Mouse (Mus musculus) myocyte (in vitro differentiated cells): ENCODE measurements around the gene Cenpm. TPM values are rescaled to one million over a fixed set of nuclear protein-coding genes. Genes with fewer than 3 reads are reported as not detected.

Source experiments
- H3K27me3 ChIP-seq: one replicate; pipeline ENCODE4 v1.6.1; 2011; ENCODE audit not compliant: control insufficient read depth, insufficient read depth, insufficient read length
- H3K36me3 ChIP-seq: one replicate; pipeline ENCODE4 v1.6.1; 2011; ENCODE audit not compliant: control insufficient read depth, insufficient read depth
- H3K4me2 ChIP-seq: one replicate; pipeline ENCODE4 v1.6.1; 2011; ENCODE audit warnings: low read depth, control low read depth
- H3K4me3 ChIP-seq: one replicate; pipeline ENCODE4 v1.5.1; 2011; ENCODE audit warnings: mild to moderate bottlenecking, control low read depth, moderate library complexity
- H3K79me2 ChIP-seq: one replicate; pipeline ENCODE4 v1.6.1; 2011; ENCODE audit not compliant: control insufficient read depth, insufficient read depth
- H3ac ChIP-seq: one replicate; pipeline ENCODE4 v1.6.1; 2011; ENCODE audit not compliant: control insufficient read depth, insufficient read length
- CEBPB ChIP-seq: IDR thresholded peaks from 2 replicates; pipeline ENCODE4 v1.6.1; 2011; ENCODE audit warnings: mild to moderate bottlenecking, moderate library complexity; ENCODE audit not compliant: poor library complexity, insufficient read depth, severe bottlenecking
- E2F4 ChIP-seq: IDR thresholded peaks from one replicate; pipeline ENCODE4 v1.6.1; 2011; ENCODE audit warnings: mild to moderate bottlenecking, control low read depth, moderate library complexity; ENCODE audit not compliant: insufficient read depth
- MAX ChIP-seq: IDR thresholded peaks from one replicate; pipeline ENCODE4 v1.6.1; 2011; ENCODE audit warnings: low read depth, mild to moderate bottlenecking, control low read depth
- MYOD1 ChIP-seq, 3 experiments: IDR thresholded peaks; one replicate each; pipeline ENCODE4 v1.6.1; 2011; ENCODE audit warnings: control low read depth in 2 of 3, low read depth in 2 of 3, mild to moderate bottlenecking in 2 of 3, moderate library complexity in 1 of 3; ENCODE audit not compliant: insufficient read length in 2 of 3, control insufficient read depth in 1 of 3
- MYOG ChIP-seq, 3 experiments: IDR thresholded peaks; one replicate each; pipeline ENCODE4 v1.6.1; 2011; ENCODE audit warnings: control low read depth in 2 of 3, low read depth in 2 of 3, mild to moderate bottlenecking in 2 of 3; ENCODE audit not compliant: insufficient read length in 2 of 3, control insufficient read depth in 1 of 3, insufficient read depth in 1 of 3
- POLR2A ChIP-seq: IDR thresholded peaks from one replicate; pipeline ENCODE4 v1.6.1; 2011; ENCODE audit warnings: low read depth, mild to moderate bottlenecking, control low read depth, moderate library complexity; ENCODE audit not compliant: insufficient read length
- POLR2AphosphoS2 ChIP-seq: IDR thresholded peaks from one replicate; pipeline ENCODE4 v1.6.1; 2011; ENCODE audit warnings: low read depth, control low read depth; ENCODE audit not compliant: insufficient read length
- REST ChIP-seq: IDR thresholded peaks from one replicate; pipeline ENCODE4 v1.6.1; 2011; ENCODE audit warnings: mild to moderate bottlenecking, control low read depth, moderate library complexity; ENCODE audit not compliant: insufficient read depth, insufficient read length
- SRF ChIP-seq: IDR thresholded peaks from one replicate; pipeline ENCODE4 v1.6.1; 2011; ENCODE audit warnings: low read depth; ENCODE audit not compliant: control insufficient read depth, insufficient read length
- TCF12 ChIP-seq: IDR thresholded peaks from one replicate; pipeline ENCODE4 v1.6.1; 2011; ENCODE audit warnings: mild to moderate bottlenecking, control low read depth; ENCODE audit not compliant: poor library complexity, insufficient read depth, severe bottlenecking
- TCF3 ChIP-seq: IDR thresholded peaks from one replicate; pipeline ENCODE4 v1.6.1; 2011; ENCODE audit warnings: low read depth, control low read depth; ENCODE audit not compliant: insufficient read length
- USF1 ChIP-seq: IDR thresholded peaks from one replicate; pipeline ENCODE4 v1.6.1; 2011; ENCODE audit warnings: low read depth, mild to moderate bottlenecking, control low read depth, moderate library complexity
- polyA plus RNA-seq: library from polyadenylated mRNA; unstranded; fragments of >200 nt; fragmentation: generic; extraction: Trizol; gene quantifications from one replicate; pipeline ENCODE4 v1.2.1, GENCODE M21; 2012; ENCODE audit warnings: missing spikeins

Cenpm gene
- polyA plus RNA-seq, 1 experiment = 28.1 TPM

- Histone ChIP-seq H3K79me2 (no peaks in the 10 kb centered on the region), H3K27me3 (peaks cover 23% of the 10 kb centered on the region), H3K4me2 (no peak overlapping the region), H3ac (no peak overlapping the region), H3K36me3 (peaks cover 19% of the 10 kb centered on the region), H3K4me3 (no peak overlapping the region)
- TF ChIP-seq MAX (no peak), MYOD1 (IDR thresholded peaks at IDR 0.05; ENCODE audit: control insufficient read depth in 1 of 3, insufficient read length in 2 of 3, low read depth in 2 of 3) (no peak), POLR2AphosphoS2 (peak; percentile 44), E2F4 (no peak), POLR2A (peak; percentile 3), REST (no peak)
Measured at GRCm38 (mm10) chr15:82208307-82208706, 36.2 kb downstream of the Cenpm start.

- H3K4me3 ChIP-seq = no peak overlapping the region
- H3K4me2 ChIP-seq = no peak overlapping the region
- no peak overlapping the region for H3ac ChIP-seq
- peaks cover 20% of the 10 kb centered on the region for H3K27me3 ChIP-seq
- H3K36me3 ChIP-seq = peaks cover 25% of the 10 kb centered on the region
- H3K79me2 ChIP-seq = no peaks in the 10 kb centered on the region
- TF ChIP-seq SRF (no peak), MAX (no peak), TCF12 (no peak), POLR2AphosphoS2 (peak; percentile 88), MYOD1 (IDR thresholded peaks at IDR 0.05; ENCODE audit: control insufficient read depth in 1 of 3, insufficient read length in 2 of 3, low read depth in 2 of 3) (no peak), POLR2A (peak; percentile 5)
Measured at GRCm38 (mm10) chr15:82207504-82208219, 36.9 kb downstream of the Cenpm start.

DNA sequence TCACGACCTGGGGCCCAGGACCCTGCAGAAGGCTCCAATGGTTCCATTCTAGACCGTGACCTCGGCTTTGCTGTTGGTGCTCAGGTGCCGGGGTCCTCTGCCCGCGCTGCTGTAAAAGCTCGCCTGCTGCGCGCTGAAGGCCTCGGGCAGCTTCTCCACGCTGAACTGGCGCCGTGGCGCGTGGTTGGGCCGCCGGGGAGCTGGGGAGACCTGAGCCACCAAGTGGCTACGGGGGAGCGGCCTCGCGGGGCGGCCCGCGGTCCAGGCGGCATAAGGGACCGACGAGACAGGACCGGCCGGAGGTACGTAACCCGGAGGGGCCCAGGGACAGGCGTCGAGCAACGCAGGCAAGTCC, 37.5 kb downstream of the Cenpm start:
- TF ChIP-seq TCF12 (no peak), TCF3 (no peak), POLR2A (no peak), MAX (no peak), USF1 (no peak), MYOD1 (IDR thresholded peaks at IDR 0.05; ENCODE audit: control insufficient read depth in 1 of 3, insufficient read length in 2 of 3, low read depth in 2 of 3) (no peak), E2F4 (no peak), CEBPB (no peak), REST (no peak), MYOG (IDR thresholded peaks at IDR 0.05; ENCODE audit: control insufficient read depth in 1 of 3, insufficient read depth in 1 of 3, insufficient read length in 2 of 3, low read depth in 2 of 3) (no peak), SRF (no peak), POLR2AphosphoS2 (no peak)
- Histone ChIP-seq H3K79me2 (no peaks in the 10 kb centered on the region), H3K4me2 (no peak overlapping the region), H3K36me3 (peaks cover 31% of the 10 kb centered on the region), H3ac (no peak overlapping the region), H3K4me3 (no peak overlapping the region), H3K27me3 (peaks cover 14% of the 10 kb centered on the region)

DNA sequence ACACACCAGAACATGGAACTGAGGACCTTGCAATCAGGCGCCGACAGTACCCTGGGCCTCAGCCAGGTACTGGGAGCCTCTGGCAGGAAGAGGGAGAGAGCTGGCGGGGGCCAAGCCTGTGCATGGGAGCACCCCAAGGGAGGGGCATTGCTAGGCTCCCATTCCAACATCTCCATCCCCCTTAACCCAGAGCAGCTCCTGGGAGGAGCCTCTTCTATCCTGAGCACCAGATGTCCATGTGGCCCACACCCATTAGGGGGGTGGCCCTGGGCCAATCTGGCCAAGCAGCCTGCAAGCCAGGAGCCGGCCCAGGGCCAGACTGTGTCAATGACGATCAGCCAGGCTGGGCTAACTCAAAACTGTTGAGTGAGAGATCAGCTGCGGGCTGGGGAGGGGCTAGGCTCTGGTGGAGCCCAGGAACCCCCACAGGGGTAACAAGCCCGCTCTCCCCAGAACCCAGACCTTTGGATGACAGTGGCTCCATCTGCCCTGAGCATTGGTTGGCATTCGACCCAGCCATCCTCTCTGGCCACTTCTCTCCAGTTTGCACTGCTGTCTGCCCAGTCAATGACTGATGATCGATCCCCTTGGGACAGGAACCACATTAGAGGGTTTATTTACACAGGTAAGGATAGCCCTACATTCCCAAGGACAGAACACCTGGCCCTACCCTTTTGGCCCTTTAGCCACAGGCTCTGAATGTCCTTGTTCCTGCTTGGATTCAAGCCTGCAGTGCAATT, 38.0 kb downstream of the Cenpm start:
- no peaks in the 10 kb centered on the region for H3K79me2 ChIP-seq
- peaks cover 36% of the 10 kb centered on the region for H3K36me3 ChIP-seq
- no peak overlapping the region for H3K4me2 ChIP-seq
- TF ChIP-seq MYOG (IDR thresholded peaks at IDR 0.05; ENCODE audit: control insufficient read depth in 1 of 3, insufficient read depth in 1 of 3, insufficient read length in 2 of 3, low read depth in 2 of 3) (no peak), TCF12 (no peak), MYOD1 (IDR thresholded peaks at IDR 0.05; ENCODE audit: control insufficient read depth in 1 of 3, insufficient read length in 2 of 3, low read depth in 2 of 3) (no peak), POLR2A (no peak), CEBPB (no peak), MAX (no peak), POLR2AphosphoS2 (peak; percentile 18)
- no peak overlapping the region for H3K4me3 ChIP-seq
- peaks cover 8% of the 10 kb centered on the region for H3K27me3 ChIP-seq
- H3ac ChIP-seq = no peak overlapping the region

DNA sequence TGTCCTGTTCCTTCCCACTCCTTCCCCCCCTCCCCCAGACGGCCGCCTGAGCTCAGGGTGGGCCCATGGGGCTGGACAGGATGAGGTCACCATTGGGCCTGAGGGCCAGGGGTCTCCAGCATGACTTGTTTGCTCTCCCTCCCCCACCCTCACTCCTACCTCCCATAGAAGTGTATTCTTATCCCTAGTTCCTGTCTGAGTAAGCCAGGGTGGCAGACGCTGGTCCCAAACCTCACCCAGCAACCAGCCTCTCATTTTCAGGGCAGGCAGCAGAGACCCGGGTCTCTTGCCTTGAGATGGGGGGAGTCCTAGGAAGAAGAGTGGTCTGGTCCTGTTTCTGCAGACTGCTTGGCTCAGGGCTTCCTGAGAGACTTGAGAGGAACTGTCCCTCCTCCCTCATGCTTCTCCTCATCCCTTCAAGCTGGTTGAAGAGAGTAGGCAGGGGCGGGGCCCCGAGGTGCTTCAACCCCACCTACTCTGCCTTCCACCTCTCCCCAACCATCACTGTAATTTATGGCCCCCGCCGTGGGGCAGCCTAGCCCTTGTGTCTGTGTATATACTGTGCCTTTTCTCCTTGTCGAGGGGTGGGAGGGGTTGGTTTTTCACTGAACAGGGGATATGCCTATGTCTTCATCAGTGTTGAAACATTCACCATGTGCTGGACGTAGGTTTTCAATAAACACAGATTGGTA, 39.7 kb downstream of the Cenpm start:
- no peak overlapping the region for H3K4me2 ChIP-seq
- no peak overlapping the region for H3K4me3 ChIP-seq
- H3ac ChIP-seq = no peak overlapping the region
- H3K36me3 ChIP-seq = peaks cover 53% of the 10 kb centered on the region
- no peaks in the 10 kb centered on the region for H3K27me3 ChIP-seq
- no peaks in the 10 kb centered on the region for H3K79me2 ChIP-seq
- TF ChIP-seq USF1 = no peak
- no peak for TF ChIP-seq TCF3
- TF ChIP-seq MYOD1 (IDR thresholded peaks at IDR 0.05; ENCODE audit: control insufficient read depth in 1 of 3, insufficient read length in 2 of 3, low read depth in 2 of 3) = no peak
- no peak for TF ChIP-seq POLR2A
- TF ChIP-seq MYOG (IDR thresholded peaks at IDR 0.05; ENCODE audit: control insufficient read depth in 1 of 3, insufficient read depth in 1 of 3, insufficient read length in 2 of 3, low read depth in 2 of 3) = no peak
- no peak for TF ChIP-seq CEBPB
